Mouse (Mus musculus) subcutaneous adipose tissue, adult 2 months (tissue): ENCODE measurements around the gene Tigd3. TPM values are rescaled to one million over a fixed set of nuclear protein-coding genes. Genes with fewer than 3 reads are reported as not detected.

Experiments
- polyA plus RNA-seq: library from polyadenylated mRNA; depleted of rRNA; stranded (reverse); fragments of >200 nt; gene quantifications from 2 replicates; pipeline ENCODE4 v1.2.3, GENCODE M21; 2012; ENCODE audit warnings: low replicate concordance; rRNA removed

Gene Tigd3
- polyA plus RNA-seq = 0.33 and 1.0 TPM in 2 replicates

GRCm38 (mm10) chr19:5894002-5894678, at the start of gene Tigd3:
Gene Tigd3, minus strand, starts transcription at chr19:5894149.

GRCm38 (mm10) chr19:5924713-5925093, 30.8 kb upstream of the Tigd3 start, which contains the start of gene Cdc42ep2:
Gene Cdc42ep2, minus strand, starts transcription at chr19:5924816.

GRCm38 (mm10) chr19:5913007-5913719, 19.2 kb upstream of the Tigd3 start, which contains the start of gene Dpf2:
Gene Dpf2, minus strand, starts transcription at chr19:5913010.

GRCm38 (mm10) chr19:5877618-5878361, 16.2 kb downstream of the Tigd3 start, which contains the start of gene Slc25a45:
Gene Slc25a45, plus strand, starts transcription at chr19:5877808.

GRCm38 (mm10) chr19:5874969-5875480, 18.9 kb downstream of the Tigd3 start, which contains the start of gene Frmd8:
Gene Frmd8, minus strand, starts transcription at chr19:5875274.

Other genes with a start within 250 kb of the Tigd3 start
- gene Sipa1, start 230.4 kb downstream of the Tigd3 start, polyA plus RNA-seq = 106 and 108 TPM in 2 replicates
- gene Map3k11, start 205.4 kb downstream of the Tigd3 start, polyA plus RNA-seq = 64.7 and 65.5 TPM in 2 replicates
- 89.4 and 136 TPM in 2 replicates for gene Pcnx3, start 205.2 kb downstream of the Tigd3 start, polyA plus RNA-seq
- gene Kcnk7, start 189.8 kb downstream of the Tigd3 start, polyA plus RNA-seq = 0.39 TPM in 1 of 2 replicates, not detected in the other
- gene Ehbp1l1, start 167.8 kb downstream of the Tigd3 start, polyA plus RNA-seq = 101 and 111 TPM in 2 replicates
- 211 and 249 TPM in 2 replicates for gene Fam89b, start 164.5 kb downstream of the Tigd3 start, polyA plus RNA-seq
- 272 and 332 TPM in 2 replicates for gene Ltbp3, start 153.2 kb downstream of the Tigd3 start, polyA plus RNA-seq
- gene Scyl1, start 122.7 kb downstream of the Tigd3 start, polyA plus RNA-seq = 144 and 167 TPM in 2 replicates
- gene Frmd8, start 18.9 kb downstream of the Tigd3 start, polyA plus RNA-seq = 22.5 and 24.5 TPM in 2 replicates
- gene Slc25a45, start 16.3 kb downstream of the Tigd3 start, polyA plus RNA-seq = 24.1 and 26.7 TPM in 2 replicates
- 73.6 and 128 TPM in 2 replicates for gene Dpf2, start 18.9 kb upstream of the Tigd3 start, polyA plus RNA-seq
- gene Cdc42ep2, start 30.7 kb upstream of the Tigd3 start, polyA plus RNA-seq = 24.5 and 38.9 TPM in 2 replicates
- 60.9 and 84.4 TPM in 2 replicates for gene Pola2, start 70.1 kb upstream of the Tigd3 start, polyA plus RNA-seq
- not detected in 2 replicates for gene Slc22a20, start 92.0 kb upstream of the Tigd3 start, polyA plus RNA-seq
- 42.0 and 72.3 TPM in 2 replicates for gene Capn1, start 121.7 kb upstream of the Tigd3 start, polyA plus RNA-seq
- gene Syvn1, start 152.4 kb upstream of the Tigd3 start, polyA plus RNA-seq = 59.3 and 60.1 TPM in 2 replicates
- 29.0 and 43.8 TPM in 2 replicates for gene Mrpl49, start 163.6 kb upstream of the Tigd3 start, polyA plus RNA-seq
- 740 and 1,078 TPM in 2 replicates for gene Fau, start 163.7 kb upstream of the Tigd3 start, polyA plus RNA-seq
- gene Znhit2, start 167.0 kb upstream of the Tigd3 start, polyA plus RNA-seq = 43.0 and 48.9 TPM in 2 replicates
- gene Tm7sf2, start 174.2 kb upstream of the Tigd3 start, polyA plus RNA-seq = 39.1 and 40.1 TPM in 2 replicates
- gene Vps51, start 183.1 kb upstream of the Tigd3 start, polyA plus RNA-seq = 67.5 and 83.1 TPM in 2 replicates
- gene Tmem262, start 185.9 kb upstream of the Tigd3 start, polyA plus RNA-seq = not detected in 2 replicates
- 0.19 and 0.49 TPM in 2 replicates for gene Gm28374, start 188.1 kb upstream of the Tigd3 start, polyA plus RNA-seq
- gene Zfpl1, start 190.8 kb upstream of the Tigd3 start, polyA plus RNA-seq = 100 and 103 TPM in 2 replicates
- 0.30 and 4.4 TPM in 2 replicates for gene Cdca5, start 190.8 kb upstream of the Tigd3 start, polyA plus RNA-seq
- not detected in 2 replicates for gene AC131692.1, start 200.3 kb upstream of the Tigd3 start, polyA plus RNA-seq
- gene Naaladl1, start 211.6 kb upstream of the Tigd3 start, polyA plus RNA-seq = 0.09 and 0.22 TPM in 2 replicates
- 19.6 and 37.2 TPM in 2 replicates for gene Sac3d1, start 224.5 kb upstream of the Tigd3 start, polyA plus RNA-seq
- 31.6 and 42.5 TPM in 2 replicates for gene Snx15, start 234.2 kb upstream of the Tigd3 start, polyA plus RNA-seq
- 8.7 and 11.0 TPM in 2 replicates for gene Batf2, start 246.8 kb upstream of the Tigd3 start, polyA plus RNA-seq
- 139 and 178 TPM in 2 replicates for gene Arl2, start 247.4 kb upstream of the Tigd3 start, polyA plus RNA-seq